Mouse (Mus musculus): Measurements from ENCODE around the gene Cldn6.

Gene Cldn6

GRCm38 (mm10) chr17:23679127-23679835 is at the start of gene Cldn6:
TSS of gene Cldn6 (plus strand) at chr17:23679249.
- no peak for DNase-seq (ENCODE audit: extremely low read depth, low read depth)

DNA sequence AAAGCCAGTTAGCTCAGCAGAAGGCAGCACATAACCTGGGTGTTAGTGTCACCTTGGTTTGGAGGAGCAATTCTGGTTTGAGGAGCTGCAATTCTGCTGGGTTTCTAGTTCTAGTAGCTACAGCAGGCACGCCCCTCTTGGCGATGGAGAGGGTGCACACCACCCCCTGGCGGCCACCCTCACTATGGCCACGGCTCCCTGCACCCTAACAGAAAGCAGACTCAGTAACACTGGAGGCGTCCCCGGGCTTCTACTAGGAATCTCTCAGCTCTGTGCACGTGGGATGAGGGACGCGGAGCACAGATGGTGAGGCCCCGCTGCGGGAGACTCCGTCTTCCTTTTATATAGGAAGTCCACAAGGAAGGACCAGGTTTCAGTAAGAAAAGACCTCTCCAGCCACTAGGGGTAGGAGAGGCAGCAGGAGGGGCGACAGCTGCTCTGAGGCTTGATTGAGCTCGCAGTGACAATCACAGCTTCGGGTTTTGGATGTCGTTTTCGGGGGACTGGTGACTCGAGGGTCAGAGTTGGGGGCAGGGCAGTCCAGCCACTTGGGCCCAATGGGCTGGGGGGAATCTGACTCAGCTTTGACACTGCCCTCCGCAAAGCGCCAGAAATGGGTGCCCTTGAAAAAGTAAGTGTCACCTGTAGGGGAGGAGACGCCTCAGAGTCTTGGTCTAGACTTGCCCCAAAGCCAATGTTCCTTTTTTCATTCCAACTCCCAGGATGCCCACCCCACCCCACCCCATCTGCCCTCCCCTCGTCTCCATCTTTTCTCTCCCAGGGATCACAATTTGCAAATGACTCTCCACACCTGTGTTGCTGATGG is 48.6 kb upstream of the Cldn6 start:
- peak; percentile 32 for DNase-seq (ENCODE audit: extremely low read depth, low read depth)

GRCm38 (mm10) chr17:23631241-23631640 is 47.8 kb upstream of the Cldn6 start:
- DNase-seq (ENCODE audit: extremely low read depth, low read depth), result no peak

- no peak for DNase-seq (ENCODE audit: extremely low read depth, low read depth)
These were observed 34.2 kb upstream of the Cldn6 start, which contains the start of gene Mmp25 for GRCm38 (mm10) chr17:23644613-23645495. TSS of gene Mmp25 (minus strand) at chr17:23645277.

- DNase-seq (ENCODE audit: extremely low read depth, low read depth), result no peak
These were observed 33.2 kb upstream of the Cldn6 start for GRCm38 (mm10) chr17:23645894-23646293.

DNA sequence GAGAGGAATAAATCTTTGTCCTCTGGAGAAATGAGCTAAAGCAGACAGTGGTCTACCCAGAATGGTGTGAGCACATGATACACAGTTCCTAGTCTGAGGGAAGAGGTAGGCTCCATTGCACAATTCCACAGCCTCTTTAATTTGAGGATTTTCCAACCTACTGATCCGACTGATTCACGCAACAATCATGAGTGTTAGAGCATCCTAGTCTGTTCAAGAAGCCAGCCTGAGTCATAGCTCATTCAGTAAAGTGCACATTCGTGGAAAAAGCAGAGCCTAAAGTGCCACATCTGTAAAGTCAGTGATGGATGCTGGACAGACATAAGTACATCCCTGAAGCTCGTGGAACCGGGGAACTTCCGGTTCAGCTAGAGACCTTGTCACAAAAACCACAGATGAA is 27.7 kb upstream of the Cldn6 start:
- DNase-seq (ENCODE audit: extremely low read depth, low read depth), result no peak

DNA sequence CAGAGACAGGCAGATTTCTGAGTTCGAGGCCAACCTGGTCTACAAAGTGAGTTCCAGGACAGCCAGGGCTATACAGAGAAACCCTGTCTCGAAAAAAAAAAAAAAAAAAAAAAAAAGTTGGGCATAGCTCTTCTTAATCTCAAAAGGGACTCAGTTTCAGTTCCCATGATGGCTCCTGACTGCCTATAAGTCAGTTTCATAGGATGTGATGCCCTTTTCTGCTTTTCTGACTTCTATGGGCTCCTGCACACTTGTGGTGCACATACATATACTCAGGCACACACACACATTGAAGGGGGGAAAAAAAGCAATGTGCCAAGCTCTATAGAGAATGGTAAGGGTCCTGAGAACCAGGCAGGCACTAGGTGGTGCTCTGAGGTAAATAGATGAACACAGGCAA is 25.7 kb upstream of the Cldn6 start:
- no peak for DNase-seq (ENCODE audit: extremely low read depth, low read depth)

- no peak for DNase-seq (ENCODE audit: extremely low read depth, low read depth)
These were observed 25.0 kb upstream of the Cldn6 start for GRCm38 (mm10) chr17:23654001-23654400.

GRCm38 (mm10) chr17:23654410-23654809 is 24.6 kb upstream of the Cldn6 start:
- DNase-seq (ENCODE audit: extremely low read depth, low read depth), result no peak

- no peak for DNase-seq (ENCODE audit: extremely low read depth, low read depth)
These were observed 20.6 kb upstream of the Cldn6 start for GRCm38 (mm10) chr17:23658450-23658849.

DNA sequence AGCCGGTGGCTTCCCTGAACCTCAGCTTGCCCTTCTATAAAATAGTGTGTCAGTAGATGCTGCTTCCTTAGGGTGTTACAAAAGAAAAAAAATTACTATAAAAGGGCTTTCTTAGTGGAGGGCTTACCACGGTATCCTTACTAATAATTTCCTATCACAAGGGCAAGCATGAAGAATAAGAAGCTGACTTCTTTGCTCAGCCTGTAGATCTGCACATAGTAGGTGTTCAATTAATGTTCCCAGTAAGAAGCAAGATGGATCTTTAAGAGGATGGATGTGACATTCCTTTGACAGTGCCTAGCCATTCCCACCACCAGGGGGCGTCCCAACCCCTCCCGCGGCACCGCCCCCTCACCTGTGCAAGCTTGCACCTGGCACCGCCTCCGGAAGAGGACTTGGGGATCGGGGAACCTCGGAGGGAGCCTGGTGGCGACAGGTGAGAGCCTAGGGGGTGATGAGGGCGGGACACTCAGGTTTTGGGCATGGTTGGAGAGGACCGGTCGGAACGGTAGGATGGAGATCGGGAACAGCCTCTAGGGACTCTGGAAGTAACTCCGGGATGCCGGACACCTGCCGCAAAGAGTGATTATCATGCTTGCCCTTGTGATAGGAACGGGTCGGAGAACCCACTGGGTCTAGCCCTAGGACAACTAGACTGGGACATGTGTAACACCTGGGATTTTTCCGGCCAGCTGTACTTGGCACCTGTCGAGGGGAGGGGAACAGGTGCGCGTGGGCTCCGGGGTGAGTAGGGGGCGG is 18.8 kb upstream of the Cldn6 start, which contains the start of gene Bicdl2:
Gene Bicdl2 (plus strand): TSS at position 390 of the 759 bp plus-strand sequence.
- no peak for DNase-seq (ENCODE audit: extremely low read depth, low read depth)

DNA sequence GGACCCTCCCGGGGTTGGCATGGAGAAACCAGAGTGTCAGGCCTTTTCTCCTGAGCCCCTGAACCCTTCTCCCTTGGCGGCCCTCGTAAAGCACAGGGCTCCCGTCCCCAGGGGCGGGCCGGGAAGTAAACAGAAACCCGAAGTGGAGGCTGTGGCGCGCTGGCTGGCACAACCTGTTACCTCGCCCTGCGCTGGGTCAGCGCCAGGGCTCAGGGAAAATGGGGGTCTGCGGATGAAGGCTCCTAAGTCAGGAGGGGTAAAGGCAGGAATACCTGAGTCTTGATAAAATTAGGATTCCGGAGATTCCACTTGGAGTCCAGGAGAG is 18.2 kb upstream of the Cldn6 start:
- no peak for DNase-seq (ENCODE audit: extremely low read depth, low read depth)

- no peak for DNase-seq (ENCODE audit: extremely low read depth, low read depth)
These were observed 17.5 kb upstream of the Cldn6 start for GRCm38 (mm10) chr17:23661526-23661925.

DNA sequence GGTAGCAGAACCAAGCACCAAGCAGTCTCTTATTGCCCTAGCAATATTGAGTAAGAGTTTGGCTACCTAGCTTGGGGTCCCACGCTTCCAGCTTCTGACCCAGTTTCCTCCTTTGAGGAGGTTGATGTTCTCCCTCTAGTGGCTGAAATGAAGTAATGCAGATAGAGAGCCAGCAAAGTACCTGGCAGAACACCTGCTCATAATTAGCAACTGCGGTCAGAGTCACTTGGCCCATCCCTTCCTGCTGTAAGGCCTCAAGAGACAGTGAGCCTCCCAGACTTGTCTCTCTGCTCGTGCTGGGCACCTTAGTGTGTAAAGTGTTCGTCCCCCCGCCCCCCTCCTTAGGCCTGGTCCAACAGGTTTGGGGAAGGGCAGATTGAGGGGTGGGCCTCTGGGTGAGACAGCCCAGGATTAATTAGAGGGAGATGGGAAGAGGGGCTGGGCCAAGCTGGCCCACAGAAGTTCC is 14.5 kb upstream of the Cldn6 start:
- DNase-seq (ENCODE audit: extremely low read depth, low read depth), result no peak

DNA sequence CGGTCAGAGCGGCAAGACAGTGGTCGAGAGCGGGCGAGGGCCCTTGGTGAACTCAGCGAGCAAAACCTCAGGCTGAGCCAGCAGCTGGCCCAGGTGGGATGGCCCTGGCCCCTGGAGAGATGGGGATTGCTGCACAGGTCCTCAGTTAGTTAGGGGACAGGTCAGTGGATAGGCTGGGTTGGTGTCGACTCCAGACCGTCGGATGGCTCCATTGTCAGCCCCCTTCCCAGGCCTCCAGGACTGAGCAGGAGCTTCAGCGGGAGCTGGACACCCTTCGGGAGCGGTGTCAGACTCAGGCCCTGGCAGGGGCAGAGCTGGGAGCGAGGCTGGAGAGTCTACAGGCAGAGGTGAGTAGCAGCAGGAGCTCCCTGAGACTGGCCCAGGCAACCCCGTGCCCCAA is 13.5 kb upstream of the Cldn6 start:
- no peak for DNase-seq (ENCODE audit: extremely low read depth, low read depth)

DNA sequence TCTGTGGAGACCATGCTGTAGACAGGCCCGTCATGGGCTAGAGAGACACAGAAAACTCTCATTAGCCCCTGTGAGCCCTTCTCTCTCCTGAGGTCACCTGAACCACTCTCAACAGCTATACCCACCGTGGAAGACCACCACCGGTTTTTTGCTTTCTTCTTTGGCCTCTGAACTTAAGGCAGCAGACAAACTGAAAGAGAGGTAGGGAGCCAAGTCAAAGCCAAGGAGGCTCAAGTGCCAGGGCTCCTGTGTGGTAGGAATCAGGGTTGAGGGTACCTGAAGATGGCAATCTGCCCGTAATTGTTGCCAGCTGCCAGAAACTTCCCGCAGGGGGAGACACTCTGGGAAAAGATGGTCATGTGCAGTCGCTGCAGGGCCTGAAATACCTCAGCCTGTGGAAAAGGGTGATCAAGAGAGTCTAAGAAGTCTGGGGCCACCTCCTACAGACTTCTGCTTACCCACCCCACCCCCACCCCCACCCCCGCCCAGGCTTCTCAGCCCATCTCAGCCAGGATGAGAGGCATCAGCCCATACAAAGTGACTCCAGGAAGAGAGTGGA is 8.5 kb upstream of the Cldn6 start:
- no peak for DNase-seq (ENCODE audit: extremely low read depth, low read depth)

DNA sequence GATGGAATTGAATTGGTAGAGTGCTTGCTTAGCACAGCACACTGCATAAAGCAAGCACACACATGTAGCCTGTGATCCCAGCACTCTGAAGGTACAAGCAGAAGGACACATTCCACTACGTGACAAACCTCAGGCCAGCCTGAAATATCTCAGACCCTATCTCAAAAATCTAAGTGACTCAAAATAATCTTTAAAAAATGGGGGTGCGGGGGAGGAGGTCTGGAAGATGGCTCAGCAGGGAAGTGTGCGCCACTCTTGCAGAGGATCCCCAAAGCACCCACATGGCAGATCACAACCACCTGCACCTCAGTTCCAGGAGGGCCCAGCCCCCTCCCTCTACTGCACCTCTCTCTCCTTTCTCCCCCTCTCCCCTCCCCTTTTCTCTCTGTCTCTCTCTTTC is 7.5 kb upstream of the Cldn6 start:
- no peak for DNase-seq (ENCODE audit: extremely low read depth, low read depth)

DNA sequence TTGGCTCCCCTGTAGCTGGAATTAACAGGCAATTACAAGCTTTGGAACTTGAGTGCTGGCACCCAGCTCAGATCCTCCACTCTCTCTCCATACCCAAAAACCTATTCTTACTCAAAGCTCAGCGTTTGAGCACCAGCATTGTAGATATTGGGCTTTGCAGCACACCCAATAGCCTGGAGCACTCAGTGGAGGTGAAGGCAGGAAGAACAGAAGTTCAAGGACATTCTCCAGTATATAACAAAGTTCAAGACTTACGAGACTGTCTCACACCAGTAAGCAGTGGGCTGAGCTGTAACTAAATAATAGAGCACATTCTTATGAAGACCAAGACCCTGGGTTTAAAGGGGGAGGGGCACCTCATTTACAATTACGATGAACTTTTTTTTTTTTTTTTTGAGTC is 6.3 kb upstream of the Cldn6 start:
- no peak for DNase-seq (ENCODE audit: extremely low read depth, low read depth)

GRCm38 (mm10) chr17:23673424-23674073 is 5.5 kb upstream of the Cldn6 start, which contains the start of the genes Hcfc1r1 and Thoc6:
TSS of gene Hcfc1r1 (plus strand) at chr17:23673596.
TSS of gene Thoc6 (minus strand) at chr17:23673882.
- peak; percentile 96 for DNase-seq (ENCODE audit: extremely low read depth, low read depth)

Data from MEL-GATA-1-ER (cell line).